9 mouse cellular contexts compared by ENCODE assay signal in the genomic region with DNA sequence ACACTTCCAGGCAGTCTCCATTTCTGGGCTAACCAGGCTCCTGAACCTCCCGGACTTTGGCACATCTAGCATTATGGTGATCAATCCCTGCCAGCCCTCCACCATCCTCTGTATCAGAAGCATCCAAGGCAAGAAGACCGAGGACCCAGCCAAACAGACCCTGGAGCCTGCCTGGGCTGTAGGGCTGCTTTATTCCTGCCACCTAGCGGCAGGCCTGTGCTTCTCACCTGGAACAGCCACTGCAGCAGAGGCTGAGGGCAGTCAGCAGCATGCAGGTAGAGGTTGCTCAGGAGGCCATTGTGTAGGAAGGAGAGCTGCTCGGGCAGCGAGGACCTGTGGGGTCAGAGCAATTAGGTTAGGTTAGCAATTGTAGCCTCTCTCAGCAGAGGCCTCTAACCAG. TPM values are rescaled to one million over a fixed set of nuclear protein-coding genes. Genes with fewer than 3 reads are reported as not detected.
A peak's percentile ranks its signal among the peaks of the same experiment; 100 is the strongest.
DNase-seq lines count a peak whose midpoint lies in the region; ATAC-seq and TF ChIP-seq lines count a peak whose summit lies in the region.
"Had no signal": no experiment of that assay in that cellular context is flagged by ENCODE, and none has a peak within 500 bp of the region (broad histone marks: within the 10 kb centered on the region; RNA-seq: fewer than 3 reads in every experiment).

No protein-coding gene starts in this region.

- H3K4me1 ChIP-seq in CH12.LX (ENCODE audit: control insufficient read depth in 1 of 2, insufficient read depth in 2 of 2) = 0 out of 4 replicates have a peak, but pooled peaks cover 0 to 3% of the 10 kb centered on the region in 2 experiments
- peaks cover 16% of the 10 kb centered on the region for H3K4me1 ChIP-seq in bone marrow macrophage, adult 2 months (ENCODE audit: control insufficient read depth, insufficient read depth, low read length)
- H3K4me1 ChIP-seq in forebrain, embryonic 13.5 days = peaks cover 21% of the 10 kb centered on the region
- peaks cover 11% of the 10 kb centered on the region for H3K4me1 ChIP-seq in lung, embryonic 15.5 days

- no peaks in the 10 kb centered on the region for H3K9me3 ChIP-seq in CH12.LX (replicated peaks; ENCODE audit: low read length)
- H3K9me3 ChIP-seq in forebrain, embryonic 13.5 days (replicated peaks) = no peaks in the 10 kb centered on the region
- no peaks in the 10 kb centered on the region for H3K9me3 ChIP-seq in lung, embryonic 15.5 days

- H3K4me3 ChIP-seq in CH12.LX (replicated peaks in 1 of 3; ENCODE audit: low read depth in 2 of 3, low read length in 2 of 3, poor library complexity in 1 of 3) = no peak overlapping the region
- no peak overlapping the region for H3K4me3 ChIP-seq in bone marrow macrophage, adult 2 months (ENCODE audit: insufficient read depth, low read length)
- no peak overlapping the region for H3K4me3 ChIP-seq in forebrain, embryonic 13.5 days
- no peak overlapping the region for H3K4me3 ChIP-seq in lung, embryonic 15.5 days
- H3K4me3 ChIP-seq: erythroblast, embryonic 14.5 days had no signal

- no peak overlapping the region for H3K27ac ChIP-seq in CH12.LX (ENCODE audit: insufficient read depth, low read depth)
- no peak overlapping the region for H3K27ac ChIP-seq in bone marrow macrophage, adult 2 months (ENCODE audit: insufficient read depth, low read depth, low read length)
- no peak overlapping the region for H3K27ac ChIP-seq in forebrain, embryonic 13.5 days
- no peak overlapping the region for H3K27ac ChIP-seq in lung, embryonic 15.5 days

- intact Hi-C loops in heart, postnatal 25 days (cut with DNase I) = loop anchor here (1.0 to 5.0 kb wide), 3 partner anchors 47 to 88 kb away; a partner anchor contains a TSS

- no peaks in the 10 kb centered on the region for H3K27me3 ChIP-seq in CH12.LX (replicated peaks)
- H3K27me3 ChIP-seq in forebrain, embryonic 13.5 days = no peaks in the 10 kb centered on the region
- no peaks in the 10 kb centered on the region for H3K27me3 ChIP-seq in lung, embryonic 15.5 days

- TF ChIP-seq EP300 in CH12.LX (IDR thresholded peaks at IDR 0.05; ENCODE audit: low read length) = no peak

- no peak for TF ChIP-seq POLR2A in CH12.LX (IDR thresholded peaks at IDR 0.05; ENCODE audit: low read depth, low read length)
- no peak for TF ChIP-seq POLR2A in bone marrow macrophage, adult 2 months (IDR thresholded peaks at IDR 0.05; ENCODE audit: borderline replicate concordance, low read depth, low read length)

- peak; percentile 69 to 93; a peak in 3 of 4 replicates for TF ChIP-seq CTCF in CH12.LX (conservative IDR thresholded peaks at IDR 0.05 in 1 of 2, IDR thresholded peaks at IDR 0.05 in 1 of 2; ENCODE audit: low read depth in 2 of 2, low read length in 2 of 2)
- 0 out of 2 replicates have a peak, but pooled peaks have one; percentile 8 for TF ChIP-seq CTCF in bone marrow macrophage, adult 2 months (IDR thresholded peaks at IDR 0.05; ENCODE audit: low read depth, low read length)

- no peaks in the 10 kb centered on the region for H3K36me3 ChIP-seq in CH12.LX (replicated peaks in 1 of 2; ENCODE audit: control insufficient read depth in 1 of 2, insufficient read depth in 1 of 2, low read length in 1 of 2)
- no peaks in the 10 kb centered on the region for H3K36me3 ChIP-seq in forebrain, embryonic 13.5 days (ENCODE audit: poor library complexity, severe bottlenecking)
- H3K36me3 ChIP-seq in lung, embryonic 15.5 days = no peaks in the 10 kb centered on the region

- no peak overlapping the region for H3K4me2 ChIP-seq in CH12.LX (ENCODE audit: insufficient read depth, low read depth, poor library complexity, severe bottlenecking)
- no peak overlapping the region for H3K4me2 ChIP-seq in forebrain, embryonic 13.5 days
- H3K4me2 ChIP-seq in lung, embryonic 15.5 days = no peak overlapping the region

- ATAC-seq in forebrain, embryonic 13.5 days = peak; percentile 82
- peak; percentile 77; the same call in 1 of the 2 replicates for ATAC-seq in lung, embryonic 15.5 days (ENCODE audit: borderline replicate concordance, extremely low read depth, low FRiP score, low TSS enrichment)

- peak; percentile 59 for DNase-seq in CH12.LX (ENCODE audit: extremely low read depth)
- DNase-seq in heart, postnatal 25 days (ENCODE audit: low spot score) = peak; percentile 49
- peak; percentile 77 to 84 for DNase-seq in kidney, postnatal 36 days
- peak; percentile 55 for DNase-seq in ovary, postnatal 14 days (ENCODE audit: low spot score)
- peak; percentile 52 to 74 for DNase-seq in thymus, postnatal 10 days (ENCODE audit: low spot score in 2 of 2)

- in situ Hi-C loops in CH12.LX (cut with MboI; ENCODE audit: low pct_ligation_motif_present, low pct_unique_long_range_greater_than_20kb, low sequenced_read_pairs) = loop anchor here (5.0 kb wide), 1 partner anchor 78 kb away; a partner anchor contains a TSS

- dilution Hi-C loops in CH12.LX (cut with MboI; ENCODE audit: extremely low pct_ligation_motif_present, extremely low pct_unique_long_range_greater_than_20kb, low sequenced_read_pairs) = no loop called here

- no peaks in the 10 kb centered on the region for H3K79me2 ChIP-seq in CH12.LX (replicated peaks; ENCODE audit: control insufficient read depth, extremely low read depth, insufficient read depth, poor library complexity, severe bottlenecking)

- 11% methylated on average over 5 of the region's 5 CpGs for WGBS in forebrain, embryonic 13.5 days
- WGBS in lung, embryonic 15.5 days = 15% methylated on average over 5 of the region's 5 CpGs

- H3K9ac ChIP-seq in CH12.LX (ENCODE audit: insufficient read depth, low read depth) = no peak overlapping the region
- no peak overlapping the region for H3K9ac ChIP-seq in forebrain, embryonic 13.5 days
- no peak overlapping the region for H3K9ac ChIP-seq in lung, embryonic 15.5 days

- peak; percentile 85 for TF ChIP-seq RAD21 in CH12.LX (IDR thresholded peaks at IDR 0.05; ENCODE audit: low read depth, low read length)

TF ChIP-seq in CH12.LX, 34 proteins besides CTCF, POLR2A, EP300 and RAD21:
- TF ChIP-seq ZC3H11A (IDR thresholded peaks at IDR 0.05; ENCODE audit: low read depth, low read length) (peak; percentile 69), NELFE (IDR thresholded peaks at IDR 0.05; ENCODE audit: low read depth, low read length) (0 out of 2 replicates have a peak, but pooled peaks have one; percentile 19), SMC3 (IDR thresholded peaks at IDR 0.05; ENCODE audit: low read depth, low read length) (peak; percentile 98), ZKSCAN1 (IDR thresholded peaks at IDR 0.05; ENCODE audit: borderline replicate concordance, low read depth, low read length) (no peak), MAX (IDR thresholded peaks at IDR 0.05; ENCODE audit: low read length) (no peak), ZNF384 (IDR thresholded peaks at IDR 0.05; ENCODE audit: low read depth, low read length) (no peak), CHD2 (IDR thresholded peaks at IDR 0.05; ENCODE audit: low read length) (0 out of 2 replicates have a peak, but pooled peaks have one; percentile 28), IRF4 (IDR thresholded peaks at IDR 0.05; ENCODE audit: low read depth, low read length) (no peak)

RNA-seq across cellular contexts. Expression of a gene that starts 48.0 kb away (rescaled TPM):
- total RNA-seq in CH12.LX (2012; rRNA removed) (not detected in 2 replicates), CH12.LX (2014; rRNA removed) (not detected in 2 replicates)
- polyA plus RNA-seq in CH12.LX (2012; ENCODE audit: insufficient read length, low read depth) = 0.50 TPM in 1 of 2 replicates, not detected in the other
- not detected in 2 replicates for polyA plus RNA-seq in bone marrow macrophage, adult 2 months (2012; ENCODE audit: insufficient read depth, insufficient read length, missing spikeins)
- 0.34 and 0.45 TPM in 2 replicates for polyA plus RNA-seq in forebrain, embryonic 13.5 days (2015; fragmentation: Nextera tagmentation; extraction: Ambion mirVana)
- total RNA-seq in heart, postnatal 25 days (2021) = under 1 TPM in 1 of 2 experiments, not detected in 1; 0.83 TPM
- 3.4 and 4.5 TPM in 2 replicates for polyA plus RNA-seq in lung, embryonic 15.5 days (2015; fragmentation: Nextera tagmentation; extraction: Ambion mirVana)

RNA-seq across cellular contexts. Expression of a gene that starts 56.3 kb away (rescaled TPM):
- total RNA-seq in CH12.LX (2012; rRNA removed) (448 and 523 TPM in 2 replicates), CH12.LX (2014; rRNA removed) (476 and 504 TPM in 2 replicates)
- polyA plus RNA-seq in CH12.LX (2012; ENCODE audit: insufficient read length, low read depth) = 538 and 599 TPM in 2 replicates
- polyA plus RNA-seq in bone marrow macrophage, adult 2 months (2012; ENCODE audit: insufficient read depth, insufficient read length, missing spikeins) = 491 and 523 TPM in 2 replicates
- polyA plus RNA-seq in forebrain, embryonic 13.5 days (2015; fragmentation: Nextera tagmentation; extraction: Ambion mirVana) = 555 and 572 TPM in 2 replicates
- 1,000 to 10,000 TPM; 2,198 to 2,230 TPM for total RNA-seq in heart, postnatal 25 days (2021)
- polyA plus RNA-seq in lung, embryonic 15.5 days (2015; fragmentation: Nextera tagmentation; extraction: Ambion mirVana) = 506 and 539 TPM in 2 replicates
